Mouse (Mus musculus) heart, embryonic 11.5 days (tissue): ENCODE results near the gene Rfxank. TPM values are rescaled to one million over a fixed set of nuclear protein-coding genes. Genes with fewer than 3 reads are reported as not detected.

Experiments
- ATAC-seq: fragments of 200-750 bp; cut with Nextera tagmentation; replicated peaks from 2 replicates; pipeline ENCODE4 v1.8.0; 2017; ENCODE audit warnings: moderate library complexity; ENCODE audit not compliant: insufficient number of reproducible peaks, low FRiP score, low TSS enrichment
- H3K27ac ChIP-seq: fragments of 300-500 bp; sonication (generic); 2 replicates; pipeline ENCODE4 v1.5.1; 2014; ENCODE audit warnings: mild to moderate bottlenecking, low read depth, low read length
- H3K27me3 ChIP-seq: fragments of 300-500 bp; sonication (generic); 2 replicates; pipeline ENCODE4 v1.6.1; 2014; ENCODE audit warnings: mild to moderate bottlenecking, low read length, mixed read lengths; ENCODE audit not compliant: control insufficient read depth, insufficient read depth
- H3K36me3 ChIP-seq: fragments of 300-500 bp; sonication (generic); 2 replicates; pipeline ENCODE4 v1.6.1; 2014; ENCODE audit warnings: mild to moderate bottlenecking, low read length, moderate library complexity, mixed read lengths; ENCODE audit not compliant: control insufficient read depth, insufficient read depth
- H3K4me1 ChIP-seq: fragments of 300-500 bp; sonication (generic); 2 replicates; pipeline ENCODE4 v1.6.1; 2014; ENCODE audit warnings: low read length; ENCODE audit not compliant: control insufficient read depth, insufficient read depth
- H3K4me2 ChIP-seq: fragments of 300-500 bp; sonication (generic); 2 replicates; pipeline ENCODE4 v1.6.1; 2014; ENCODE audit warnings: mild to moderate bottlenecking, moderate library complexity
- H3K4me3 ChIP-seq: fragments of 300-500 bp; sonication (generic); 2 replicates; pipeline ENCODE4 v1.5.1; 2014; ENCODE audit warnings: low read depth, low read length
- H3K9ac ChIP-seq: fragments of 300-500 bp; sonication (generic); 2 replicates; pipeline ENCODE4 v1.6.1; 2014; ENCODE audit warnings: mild to moderate bottlenecking, low read depth, low read length, moderate library complexity
- H3K9me3 ChIP-seq: fragments of 300-500 bp; sonication (generic); replicated peaks from 2 replicates; pipeline ENCODE4 v1.6.1; 2016; ENCODE audit warnings: low read length; ENCODE audit not compliant: control insufficient read depth
- whole genome bisulfite sequencing: fragments of 180-500 bp; shearing (Covaris S2); extraction: QIAGEN DNeasy Blood & Tissue Kit; methylation state at CpG from one replicate; pipeline ENCODE4 v1.1.7; 2014; ENCODE audit not compliant: insufficient replicate concordance; 5-methylcytosine and 5-hydroxymethylcytosine counted together
- polyA plus RNA-seq: library from polyadenylated mRNA; unstranded; fragments of >200 nt; fragmentation: Nextera tagmentation; extraction: Ambion mirVana; gene quantifications from 2 replicates; pipeline ENCODE4 v1.2.1, GENCODE M21; 2014

Gene Rfxank
- polyA plus RNA-seq, 1 experiment from 2014 or later: 15.1 TPM

- H3K9ac ChIP-seq: no peak overlapping the region
- peak overlapping the region; percentile 69 for H3K4me2 ChIP-seq
- H3K27ac ChIP-seq: 0 out of 2 replicates have a peak overlapping the region, but pooled peaks have one; percentile 62
- no peaks in the 10 kb centered on the region for H3K27me3 ChIP-seq
- no peak for ATAC-seq
- WGBS: 72% methylated on average over 5 of the region's 5 CpGs
- H3K4me1 ChIP-seq: peaks cover 8% of the 10 kb centered on the region
- no peaks in the 10 kb centered on the region for H3K9me3 ChIP-seq
- H3K4me3 ChIP-seq: no peak overlapping the region
- H3K36me3 ChIP-seq: peaks cover 2% of the 10 kb centered on the region; the same call in 1 of the 2 replicates
These were observed 34.4 kb upstream of the Rfxank start for GRCm38 (mm10) chr8:70173320-70173719.

- peak within 1 kb of the TSS; percentile 92 for H3K9ac ChIP-seq
- peak within 1 kb of the TSS; percentile 73 for H3K4me3 ChIP-seq
- ATAC-seq: peak; percentile 82
- peak within 1 kb of the TSS; percentile 54; the same call in 1 of the 2 replicates for H3K27ac ChIP-seq
- H3K36me3 ChIP-seq: peaks cover 2% of the 10 kb centered on the region; the same call in 1 of the 2 replicates
- no peaks in the 10 kb centered on the region for H3K9me3 ChIP-seq
- H3K4me2 ChIP-seq: peak within 1 kb of the TSS; percentile 69
- H3K4me1 ChIP-seq: peaks cover 8% of the 10 kb centered on the region
- 3% methylated on average over 27 of the region's 27 CpGs for WGBS
- no peaks in the 10 kb centered on the region; the same call in 1 of the 2 replicates for H3K27me3 ChIP-seq
These were observed 33.2 kb upstream of the Rfxank start, which contains the start of gene Tmem161a for GRCm38 (mm10) chr8:70172043-70172681. Gene Tmem161a, plus strand, starts transcription at chr8:70172356.

- ATAC-seq: no peak
- H3K36me3 ChIP-seq: no peaks in the 10 kb centered on the region
- H3K4me2 ChIP-seq: no peak overlapping the region
- H3K27me3 ChIP-seq: peaks cover 5% of the 10 kb centered on the region
- WGBS: 84% methylated on average over 7 of the region's 7 CpGs
- H3K4me3 ChIP-seq: no peak overlapping the region
- H3K27ac ChIP-seq: no peak overlapping the region
- H3K9ac ChIP-seq: no peak overlapping the region
- no peaks in the 10 kb centered on the region for H3K9me3 ChIP-seq
- H3K4me1 ChIP-seq: peaks cover 8% of the 10 kb centered on the region
These were observed 32.3 kb upstream of the Rfxank start for GRCm38 (mm10) chr8:70171240-70171639.

GRCm38 (mm10) chr8:70170748-70171147 lies 31.8 kb upstream of the Rfxank start:
- 81% methylated on average over 3 of the region's 3 CpGs for WGBS
- H3K4me2 ChIP-seq: no peak overlapping the region
- peaks cover 8% of the 10 kb centered on the region for H3K4me1 ChIP-seq
- no peak overlapping the region for H3K9ac ChIP-seq
- H3K27me3 ChIP-seq: peaks cover 7% of the 10 kb centered on the region
- H3K4me3 ChIP-seq: no peak overlapping the region
- H3K9me3 ChIP-seq: no peaks in the 10 kb centered on the region
- no peak overlapping the region for H3K27ac ChIP-seq
- no peak for ATAC-seq
- H3K36me3 ChIP-seq: no peaks in the 10 kb centered on the region

- Histone ChIP-seq H3K9ac (no peak overlapping the region), H3K36me3 (no peaks in the 10 kb centered on the region), H3K4me3 (no peak overlapping the region), H3K27me3 (peaks cover 13% of the 10 kb centered on the region), H3K27ac (no peak overlapping the region), H3K9me3 (no peaks in the 10 kb centered on the region), H3K4me2 (no peak overlapping the region), H3K4me1 (peaks cover 8% of the 10 kb centered on the region)
- ATAC-seq: no peak
- 56% methylated on average over 3 of the region's 3 CpGs for WGBS
These were observed 31.2 kb upstream of the Rfxank start for GRCm38 (mm10) chr8:70170116-70170515.

- Histone ChIP-seq H3K36me3 (no peaks in the 10 kb centered on the region), H3K9me3 (no peaks in the 10 kb centered on the region), H3K27me3 (peaks cover 30% of the 10 kb centered on the region), H3K4me2 (peak overlapping the region; percentile 63), H3K4me3 (peak overlapping the region; percentile 20), H3K27ac (no peak overlapping the region), H3K4me1 (no peaks in the 10 kb centered on the region), H3K9ac (no peak overlapping the region; the same call in 1 of the 2 replicates)
- 2% methylated on average over 21 of the region's 21 CpGs for WGBS
- peak; percentile 76 for ATAC-seq
These were observed 27.7 kb upstream of the Rfxank start for GRCm38 (mm10) chr8:70166504-70167110.

GRCm38 (mm10) chr8:70163316-70163715 lies 24.4 kb upstream of the Rfxank start:
- H3K4me1 ChIP-seq: peaks cover 4% of the 10 kb centered on the region; the same call in 1 of the 2 replicates
- H3K27me3 ChIP-seq: peaks cover 34% of the 10 kb centered on the region
- H3K4me2 ChIP-seq: no peak overlapping the region
- no peak overlapping the region for H3K9ac ChIP-seq
- no peaks in the 10 kb centered on the region for H3K36me3 ChIP-seq
- no peaks in the 10 kb centered on the region for H3K9me3 ChIP-seq
- H3K27ac ChIP-seq: no peak overlapping the region
- WGBS: 86% methylated on average over 3 of the region's 3 CpGs
- ATAC-seq: no peak
- H3K4me3 ChIP-seq: no peak overlapping the region

- H3K9ac ChIP-seq: no peak overlapping the region
- H3K27me3 ChIP-seq: peaks cover 27% of the 10 kb centered on the region
- H3K4me1 ChIP-seq: peaks cover 4% of the 10 kb centered on the region; the same call in 1 of the 2 replicates
- H3K36me3 ChIP-seq: no peaks in the 10 kb centered on the region
- H3K27ac ChIP-seq: no peak overlapping the region
- ATAC-seq: no peak
- no peak overlapping the region for H3K4me3 ChIP-seq
- no peak overlapping the region for H3K4me2 ChIP-seq
- 55% methylated on average over 13 of the region's 13 CpGs for WGBS
- H3K9me3 ChIP-seq: no peaks in the 10 kb centered on the region
These were observed 21.1 kb upstream of the Rfxank start for GRCm38 (mm10) chr8:70160015-70160414.
